Mouse (Mus musculus) adrenal gland, adult (tissue): ENCODE measurements at regions not wholly inside any gene's neighbourhood (a gene's known extent, or its start where the extent isn't known, plus 50 kb on each side); places are given as distances from the start of the nearest gene placed in this dataset.

Source experiments
- DNase-seq, 2 experiments: peaks; one replicate each; pipeline ENCODE4 v3.0.0; 2022 to 2023; ENCODE audit warnings: low spot score in 1 of 2; ENCODE audit not compliant: inconsistent age in 2 of 2

DNA sequence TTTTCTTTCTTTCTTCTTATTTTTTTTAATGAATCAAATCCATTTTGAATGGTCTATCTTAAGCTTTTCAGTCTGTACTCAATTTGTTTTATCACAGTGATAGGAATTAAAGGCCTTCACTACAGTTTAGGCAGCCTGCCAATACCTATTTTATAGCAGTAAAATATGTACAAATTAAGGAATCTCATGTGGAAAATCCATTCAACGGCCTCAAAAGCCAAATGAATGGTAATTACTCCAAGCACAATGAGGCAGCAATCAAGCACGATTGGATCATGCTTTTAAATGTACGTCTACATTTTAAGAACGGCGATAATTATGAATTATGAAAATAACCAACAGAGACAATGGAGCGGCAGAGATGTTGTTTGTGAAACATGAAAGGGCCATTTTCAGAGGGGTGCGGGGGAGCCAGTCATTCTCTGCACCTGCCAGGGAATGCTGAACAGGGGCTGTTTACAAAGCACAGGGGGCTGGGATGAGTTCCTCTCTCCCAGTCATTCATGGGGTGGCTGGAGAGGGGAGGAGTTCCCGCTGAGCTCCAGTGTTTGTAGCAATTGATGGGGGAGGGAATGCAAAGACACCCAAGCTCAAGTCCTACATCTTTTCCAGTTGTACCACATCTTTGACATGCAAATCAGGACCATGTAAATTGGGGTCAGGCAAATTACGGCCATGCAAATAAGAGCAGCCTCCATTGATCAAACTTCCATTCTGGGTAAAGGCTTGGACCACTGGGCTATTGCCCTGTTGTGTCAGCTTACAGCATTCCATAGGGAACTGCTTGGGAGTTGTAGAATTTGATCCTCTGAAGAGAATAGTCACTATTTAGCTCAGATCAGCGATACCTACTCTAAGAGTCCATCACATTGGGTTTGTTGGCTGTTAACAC lies 381.1 kb upstream of the Castor2 start:
- DNase-seq: no peak

DNA sequence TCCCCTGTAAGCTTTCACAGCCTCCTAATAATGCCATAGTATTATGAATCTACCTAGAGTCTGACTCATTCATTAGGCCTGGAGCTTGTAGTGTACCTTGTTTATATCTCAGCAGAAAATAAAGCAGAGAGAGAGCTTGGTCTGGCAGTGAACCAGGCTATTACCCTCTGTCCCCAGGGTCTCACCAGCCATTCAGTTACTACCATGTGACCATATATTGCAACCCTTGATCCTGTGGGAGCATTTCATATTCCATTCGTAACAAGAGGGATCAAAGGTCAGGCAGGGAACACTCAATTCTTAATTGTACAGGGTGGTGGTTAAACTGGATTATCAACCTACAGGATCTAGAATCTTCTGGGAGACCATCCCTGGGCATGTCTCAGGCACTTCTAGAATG lies 383.7 kb upstream of the Castor2 start:
- no peak for DNase-seq

DNA sequence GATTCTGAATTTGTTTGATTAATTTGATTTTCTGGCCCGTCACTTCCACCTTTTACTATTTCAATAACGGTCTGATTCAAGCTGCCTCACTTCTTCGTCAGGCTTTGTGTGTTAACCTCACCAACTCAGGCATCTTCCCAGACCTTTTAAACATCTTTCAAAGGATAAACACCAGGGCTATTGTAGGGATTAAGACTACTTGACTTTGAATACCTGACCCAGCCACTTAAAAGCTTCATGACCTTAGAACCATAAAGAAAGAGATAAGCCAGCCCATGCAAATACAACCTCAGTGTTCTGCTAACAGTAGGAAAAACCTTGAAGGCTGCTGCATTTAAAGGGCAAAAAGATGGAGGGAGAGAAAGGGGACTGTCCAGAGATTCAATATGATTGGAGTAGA lies 386.9 kb upstream of the Castor2 start:
- DNase-seq: no peak

DNA sequence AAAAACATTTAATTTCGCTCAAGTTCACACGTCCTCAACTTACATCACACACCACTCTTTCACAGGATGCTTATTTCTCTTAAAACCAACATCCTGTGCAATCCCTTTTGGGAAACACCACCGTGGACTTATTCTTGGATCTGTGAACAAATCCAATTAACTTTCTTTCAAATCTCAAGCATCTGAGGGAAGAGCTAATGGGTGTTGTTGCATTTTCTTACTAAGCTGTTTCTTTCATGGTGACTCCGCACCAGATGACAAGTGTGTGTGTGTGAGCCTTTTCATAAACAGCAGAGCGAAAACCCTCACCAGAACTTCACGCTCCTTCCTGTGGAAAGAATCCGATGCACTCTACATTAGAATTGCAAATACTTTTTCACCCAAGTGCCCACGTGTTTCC lies 390.6 kb upstream of the Castor2 start:
- no peak for DNase-seq

DNA sequence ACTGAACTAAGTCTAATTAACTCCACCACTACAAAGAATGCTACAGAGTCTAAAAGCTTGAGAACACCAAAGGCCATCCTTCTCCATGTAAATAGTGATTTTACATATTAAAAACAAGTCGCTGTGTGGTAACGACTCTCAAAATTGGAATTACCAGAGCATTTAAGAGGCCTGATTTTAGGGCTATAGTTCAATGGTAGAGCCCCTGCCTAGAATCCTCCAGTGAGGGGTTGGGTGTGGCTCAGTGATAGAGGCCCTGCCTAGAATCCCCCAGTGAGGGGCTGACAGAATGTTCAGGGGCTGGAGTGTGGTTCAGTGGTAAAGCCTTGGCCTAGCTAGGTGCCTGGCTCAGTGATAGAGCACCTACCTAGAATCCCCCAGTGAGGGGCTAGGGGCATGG lies 413.3 kb upstream of the Castor2 start:
- no peak for DNase-seq

DNA sequence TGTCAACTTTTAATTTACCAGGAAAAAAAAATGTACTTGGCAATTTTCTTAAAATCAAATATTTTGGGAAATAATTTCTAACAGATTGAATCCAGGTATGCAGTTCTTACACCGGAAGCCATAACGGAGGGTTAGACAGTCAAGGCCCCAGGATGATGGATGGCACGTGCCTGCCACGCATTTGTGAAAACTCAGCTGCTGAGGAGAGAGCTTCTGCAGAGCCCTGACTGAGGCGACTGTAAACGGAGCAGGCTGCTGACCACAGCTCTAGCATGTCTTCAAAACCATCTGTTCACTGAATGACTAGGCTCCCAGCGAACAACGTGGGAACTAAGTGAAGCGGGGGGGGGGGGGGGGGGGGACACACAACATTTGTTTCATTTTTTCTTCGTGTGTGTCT lies 416.5 kb upstream of the Castor2 start:
- DNase-seq: no peak

DNA sequence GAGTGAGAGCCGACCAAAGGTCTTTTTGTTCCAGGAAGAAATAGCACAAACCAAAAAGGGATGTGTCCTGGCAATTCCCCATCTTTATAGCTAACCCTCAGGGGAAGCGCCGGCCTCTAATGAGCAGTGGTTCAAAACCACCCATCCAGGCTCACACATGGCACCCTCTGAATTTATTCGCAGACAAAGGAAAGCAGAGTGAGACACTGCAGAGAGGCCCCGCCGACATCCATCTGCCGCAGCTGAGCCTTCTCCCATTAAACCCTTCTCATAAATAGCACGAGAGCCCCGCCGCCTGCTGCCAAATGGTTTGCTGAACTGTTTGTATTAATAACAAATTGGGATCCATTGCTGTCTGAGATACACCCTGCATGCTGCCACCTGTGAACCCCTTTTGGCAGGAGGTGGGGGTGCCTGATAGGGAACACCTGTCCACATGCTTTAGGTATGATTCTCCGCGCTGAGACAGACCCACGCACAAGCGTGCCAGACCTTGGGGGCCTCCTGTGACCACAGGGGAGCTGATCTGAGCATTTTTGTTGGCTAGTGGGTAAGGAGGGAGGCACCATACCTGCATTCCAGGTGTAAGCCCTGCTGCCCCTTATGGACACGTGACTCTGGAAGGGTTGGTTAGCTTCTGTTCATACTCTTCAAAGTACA lies 422.6 kb upstream of the Castor2 start:
- DNase-seq: no peak

DNA sequence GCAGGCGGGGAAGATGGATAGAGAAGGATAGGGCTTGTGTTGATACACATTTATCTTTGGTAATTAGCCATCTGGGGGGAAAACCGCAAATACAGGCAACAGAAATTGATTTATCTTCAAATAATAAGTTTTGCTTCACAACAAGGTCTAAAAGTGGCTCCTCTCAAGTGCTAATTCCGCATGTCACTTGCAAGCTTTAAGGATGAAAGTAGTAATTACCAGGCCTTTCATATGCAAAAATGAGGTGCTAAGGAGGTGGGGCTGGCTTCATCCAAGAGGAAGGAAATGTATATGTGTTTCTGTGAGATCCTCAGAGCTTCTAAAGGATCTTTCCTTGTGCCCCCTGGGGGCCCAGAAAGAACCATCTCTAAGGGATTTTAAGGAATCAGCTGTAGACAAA lies 423.9 kb upstream of the Castor2 start:
- DNase-seq: no peak

DNA sequence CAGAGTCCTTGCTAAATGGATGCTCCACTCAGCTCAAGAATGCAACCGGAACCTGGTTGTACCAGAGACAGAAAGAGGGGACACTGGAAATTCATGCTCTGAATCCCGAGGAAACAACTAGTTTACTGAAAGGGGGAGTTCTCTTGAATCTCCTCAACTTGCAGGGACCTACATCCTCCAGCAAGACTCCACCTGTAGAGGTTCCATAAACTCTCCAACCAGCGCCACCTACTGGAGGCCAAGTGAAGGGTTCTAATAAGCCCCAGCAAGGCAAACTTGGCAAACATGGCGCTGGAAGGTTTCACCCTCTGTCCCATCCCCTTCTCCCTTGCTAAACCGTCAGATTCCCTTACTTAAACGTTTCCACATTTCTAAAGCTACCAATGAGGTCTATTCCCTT lies 433.0 kb upstream of the Castor2 start:
- DNase-seq: peak; percentile 47 to 79

DNA sequence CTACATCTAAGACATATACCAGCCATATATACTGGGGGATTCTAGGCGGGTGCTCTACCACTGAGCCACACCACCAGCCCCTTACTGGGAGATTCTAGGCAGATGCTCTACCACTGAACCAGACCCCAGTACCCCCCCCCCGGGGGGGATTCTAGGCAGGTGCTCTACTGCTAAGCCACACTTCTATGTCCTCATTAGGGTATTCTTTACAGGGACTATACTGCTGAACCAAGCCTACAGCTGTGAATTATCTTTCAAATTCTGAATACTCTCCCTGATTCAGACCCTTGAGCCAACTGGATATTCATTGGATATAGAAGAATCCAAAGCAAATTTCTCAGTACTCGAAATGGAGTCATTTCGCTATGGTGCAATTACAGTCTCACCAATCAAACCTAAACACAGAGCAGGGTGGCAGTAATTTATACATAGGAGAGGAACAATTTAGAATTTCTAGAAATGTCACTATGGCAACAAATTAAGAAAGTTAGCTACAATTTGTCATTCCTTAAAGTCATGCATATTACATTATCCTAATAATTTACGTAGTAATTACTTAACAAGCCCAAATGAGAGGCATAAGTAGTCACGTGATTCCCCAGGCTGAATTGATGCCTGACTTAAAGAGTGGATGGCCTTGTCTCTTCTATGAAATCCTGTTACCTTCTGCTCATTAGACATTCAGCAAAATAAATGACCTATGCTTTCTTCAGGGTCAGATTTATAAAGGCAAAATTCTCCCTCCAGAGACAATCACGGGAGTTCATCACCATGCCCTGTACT lies 436.8 kb upstream of the Castor2 start:
- DNase-seq: no peak

DNA sequence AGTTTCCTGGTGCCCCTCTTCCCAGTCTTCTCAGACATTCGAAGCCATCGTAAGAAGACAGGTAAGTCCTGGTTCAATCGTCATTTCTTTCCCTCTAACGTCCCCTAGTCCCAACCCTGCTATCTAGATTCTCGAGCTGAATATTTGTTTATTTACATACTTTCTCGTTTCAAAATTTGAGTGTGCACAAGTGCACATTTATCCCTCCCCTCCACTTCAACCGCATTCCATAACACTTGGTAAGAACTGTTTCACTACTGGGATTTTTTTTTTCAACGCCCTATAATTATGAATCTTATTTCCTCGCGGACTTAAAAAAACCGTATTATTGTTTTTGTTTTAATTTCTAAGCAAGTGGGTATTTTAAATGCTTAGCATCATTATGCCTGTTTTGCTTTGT lies 439.2 kb upstream of the Castor2 start:
- DNase-seq: no peak

DNA sequence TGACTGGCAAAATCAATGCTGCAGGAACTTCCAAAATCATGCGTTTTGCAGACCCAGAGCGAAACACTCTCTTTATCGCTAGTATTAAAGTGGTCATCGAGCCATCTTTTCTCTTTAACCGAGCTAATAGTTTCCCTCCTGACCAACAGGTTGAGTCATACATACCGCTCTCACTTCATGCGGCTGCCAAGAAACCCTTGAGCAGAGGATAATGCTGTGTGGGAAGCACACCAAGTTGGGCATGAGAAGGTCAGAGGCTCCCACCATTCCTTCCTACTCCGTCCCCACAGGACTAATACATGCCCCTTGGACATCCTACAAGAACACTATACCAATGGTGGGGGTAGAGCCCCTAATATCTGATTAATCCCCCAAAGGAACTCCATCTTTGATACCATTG lies 442.7 kb upstream of the Castor2 start:
- peak; percentile 5 to 42 for DNase-seq

DNA sequence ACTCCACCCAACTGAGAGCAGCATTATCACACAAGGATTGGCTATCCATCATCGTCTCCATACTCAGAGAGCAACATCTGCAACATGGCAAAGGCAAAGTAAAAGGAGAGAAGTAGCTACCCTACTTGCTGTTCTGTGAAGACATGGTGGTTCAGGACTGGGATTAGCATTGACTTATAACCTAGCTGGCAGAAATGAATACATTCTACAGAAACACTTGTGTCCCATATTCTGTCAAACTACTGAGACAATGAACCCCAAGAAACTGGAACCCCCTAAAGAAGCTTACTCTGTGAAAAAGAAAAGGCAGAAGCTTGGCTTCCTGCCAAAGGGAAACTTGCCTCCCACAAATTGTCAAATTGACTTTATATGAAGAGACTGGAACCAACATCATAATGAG lies 446.1 kb upstream of the Castor2 start:
- no peak for DNase-seq

DNA sequence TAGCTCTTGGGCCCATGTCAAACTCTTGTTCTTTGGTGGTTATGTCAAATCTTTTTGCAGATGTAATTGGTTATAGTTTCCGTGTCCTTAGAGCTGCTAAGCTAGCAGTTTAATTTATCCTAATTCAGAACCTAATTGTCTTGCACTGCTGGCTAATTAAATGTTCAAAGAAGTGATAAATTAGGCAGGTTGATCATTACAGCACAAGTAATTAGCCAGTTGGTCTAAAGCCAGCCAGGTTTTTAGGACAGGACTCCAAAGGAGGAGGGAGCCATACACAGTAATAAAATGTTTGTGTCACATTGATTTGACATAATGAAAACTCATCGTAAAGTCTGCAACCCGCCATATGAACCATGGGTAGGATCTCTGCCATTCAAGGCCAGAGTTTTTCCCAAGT lies 449.3 kb upstream of the Castor2 start:
- no peak for DNase-seq

DNA sequence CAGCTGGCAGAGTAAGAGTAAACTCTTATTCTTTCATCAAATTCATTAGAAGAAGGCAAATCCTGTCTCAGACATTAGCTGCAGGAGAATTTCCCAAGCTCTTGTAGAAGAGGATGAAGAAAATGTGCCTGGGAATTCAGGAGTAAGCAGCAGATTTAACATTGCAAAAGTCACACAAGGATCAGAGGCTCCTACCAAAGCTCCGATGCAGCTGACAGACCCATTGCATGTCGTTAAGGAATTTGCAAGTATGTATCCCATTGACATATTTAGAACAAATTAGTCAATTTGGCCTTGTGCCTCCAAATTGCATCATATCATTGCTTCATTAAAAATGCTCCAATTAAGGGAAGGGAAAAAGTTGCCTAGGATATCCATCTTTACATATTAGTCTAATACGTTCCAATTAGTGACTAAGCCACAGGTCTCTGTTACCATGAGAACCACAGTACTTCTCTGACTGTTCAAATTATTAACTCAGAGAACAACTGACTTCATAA lies 453.8 kb upstream of the Castor2 start:
- no peak for DNase-seq

DNA sequence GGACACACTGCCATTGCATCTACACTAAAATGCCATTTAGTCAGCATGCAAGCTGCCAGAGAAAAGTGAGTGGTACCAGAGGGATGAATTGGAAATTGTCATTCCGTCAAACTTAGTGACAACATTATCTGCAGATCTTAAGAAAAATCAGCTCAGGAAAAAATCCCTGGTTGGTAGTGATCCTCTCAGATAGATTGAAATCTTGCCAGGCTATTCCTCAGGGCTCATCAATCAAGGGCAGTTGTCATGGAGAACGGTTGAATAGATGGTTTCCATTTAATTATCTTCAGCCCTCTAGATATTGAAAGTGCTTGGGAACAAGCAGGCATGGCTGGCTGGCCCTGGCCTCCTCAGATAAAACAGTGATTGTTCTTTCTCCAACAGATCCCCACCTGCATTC lies 456.2 kb upstream of the Castor2 start:
- DNase-seq: no peak

DNA sequence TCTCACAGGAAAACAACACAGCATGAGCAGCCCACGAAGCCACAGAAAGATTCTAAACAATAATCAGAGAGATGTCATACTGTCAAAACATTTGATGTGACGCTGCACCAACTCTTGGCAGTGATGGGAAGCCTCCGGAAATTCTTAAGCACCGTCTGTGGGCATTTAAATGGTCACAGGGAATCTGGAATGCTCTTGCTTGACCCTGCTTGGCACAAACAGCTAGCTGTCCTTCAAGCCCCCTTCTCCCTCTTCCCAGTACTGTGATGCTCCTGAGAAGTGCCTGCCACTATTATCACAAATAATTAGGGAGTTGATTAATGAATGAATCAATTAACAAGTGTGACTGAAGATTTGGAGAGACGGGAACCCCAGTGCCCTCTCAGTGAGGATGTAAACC lies 465.0 kb upstream of the Castor2 start:
- no peak for DNase-seq

DNA sequence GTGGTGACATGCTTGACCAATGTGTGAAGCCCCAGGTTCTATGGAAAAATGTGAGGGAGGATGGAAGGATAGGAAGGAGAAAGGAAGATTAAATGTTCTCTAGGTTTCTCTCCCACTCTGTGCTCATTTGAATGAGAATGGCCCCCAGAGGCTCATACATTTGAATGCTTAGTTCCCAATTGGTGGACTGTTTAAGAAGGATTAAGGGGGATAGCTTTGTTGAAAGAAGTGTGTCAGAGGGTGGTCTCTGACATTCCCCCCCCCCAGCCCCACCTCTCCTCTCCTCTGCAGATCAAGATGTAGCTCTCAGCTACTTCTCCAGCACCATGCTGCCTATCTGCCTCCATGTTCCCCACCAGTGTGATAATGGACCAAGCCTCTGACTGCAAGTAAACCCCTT lies 467.7 kb upstream of the Castor2 start:
- no peak for DNase-seq

DNA sequence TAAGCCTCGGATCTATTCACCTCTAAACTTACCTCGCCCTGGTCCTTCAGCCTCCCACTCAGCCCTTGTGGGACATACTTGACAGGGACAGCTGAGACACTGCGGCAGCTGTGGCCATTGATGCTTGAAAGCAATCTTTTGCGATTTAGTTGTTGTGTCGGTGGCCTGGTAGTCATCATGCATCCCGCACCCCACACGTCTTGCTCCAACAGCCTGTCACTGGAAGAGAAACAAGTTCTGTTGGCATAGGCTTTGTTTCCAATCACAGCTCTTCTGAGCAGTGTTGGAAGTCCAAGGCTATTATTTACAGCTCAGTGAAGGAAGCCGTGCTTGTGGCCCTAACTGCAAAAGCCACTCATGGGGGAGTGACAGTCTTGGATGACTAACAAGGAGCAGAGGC lies 480.2 kb upstream of the Castor2 start:
- no peak for DNase-seq

DNA sequence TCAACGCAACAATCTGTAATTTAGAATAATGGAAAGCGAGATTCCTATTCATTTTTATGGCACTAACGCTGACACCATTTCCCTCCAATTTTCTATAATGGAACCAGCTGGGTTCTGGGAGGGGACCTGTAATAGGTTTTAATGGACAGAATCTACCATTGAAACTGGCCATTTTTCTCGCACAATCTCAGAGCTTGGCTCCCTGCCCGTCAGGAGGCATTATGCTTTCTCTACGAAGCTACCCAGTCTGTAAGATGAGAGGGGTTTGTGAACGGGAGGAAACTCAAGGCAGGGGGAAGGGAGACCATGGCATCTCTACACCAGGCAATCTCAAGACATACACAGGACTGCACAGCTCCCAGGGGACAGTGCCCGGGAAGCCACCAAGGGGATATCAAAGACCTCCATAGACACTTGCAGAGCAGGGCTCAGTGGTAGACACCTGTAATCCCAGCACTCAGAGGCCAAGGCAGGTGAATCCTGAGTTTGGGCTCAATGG lies 498.2 kb upstream of the Castor2 start:
- DNase-seq: no peak

DNA sequence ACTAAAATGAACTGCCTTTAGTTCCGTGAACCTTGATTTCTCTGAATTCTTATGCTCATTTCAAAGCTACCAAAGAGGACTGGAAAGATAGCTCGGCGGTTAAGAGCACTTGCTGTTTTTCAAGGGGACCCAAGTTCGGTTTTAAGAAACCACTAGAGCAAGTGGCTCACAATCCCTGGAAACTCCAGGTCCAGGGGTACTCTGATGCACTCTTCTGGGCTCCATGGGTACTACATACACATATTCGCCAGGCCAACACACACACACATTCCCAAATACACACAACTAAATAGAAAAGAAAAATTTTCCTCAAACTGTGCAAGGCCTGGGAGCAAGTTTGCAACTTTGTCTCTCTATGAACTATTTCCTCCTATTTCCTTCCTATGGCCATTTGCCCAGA lies 498.9 kb upstream of the Castor2 start:
- no peak for DNase-seq

DNA sequence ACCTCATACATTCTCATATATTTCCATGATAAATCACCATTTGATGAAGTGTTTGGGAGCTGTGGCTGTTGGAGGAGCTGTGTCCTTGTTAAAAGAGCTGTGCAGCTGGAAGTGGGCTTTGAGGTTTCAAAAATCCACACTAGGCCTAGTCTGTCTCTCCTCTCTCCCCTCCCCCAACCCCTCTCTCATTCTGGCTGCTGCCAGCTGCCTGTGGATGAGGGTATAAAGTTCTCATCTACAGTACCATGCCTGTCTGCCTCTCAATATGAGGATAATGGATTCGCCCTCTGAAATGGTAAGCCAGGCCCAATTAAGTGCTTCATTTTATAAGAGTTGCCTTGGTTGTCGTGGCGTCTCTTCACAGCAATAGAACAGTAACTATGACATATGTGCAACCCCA lies 501.4 kb upstream of the Castor2 start:
- DNase-seq: no peak
